Mouse (Mus musculus) liver, postnatal 0 days (tissue): ENCODE measurements at regions not wholly inside any gene's neighbourhood (a gene's known extent, or its start where the extent isn't known, plus 50 kb on each side); places are given as distances from the start of the nearest gene placed in this dataset.

ENCODE experiments used
- ATAC-seq: fragments of 200-750 bp; cut with Nextera tagmentation; 2 replicates; pipeline ENCODE4 v1.8.0; 2017; ENCODE audit warnings: mild to moderate bottlenecking, moderate library complexity
- DNase-seq: peaks from one replicate; pipeline ENCODE4 v3.0.0-alpha.2; 2016
- H3K27ac ChIP-seq: fragments of 300-500 bp; sonication (generic); 2 replicates; pipeline ENCODE4 v1.5.1; 2014; ENCODE audit warnings: antibody characterized with exemption, moderate library complexity, mild to moderate bottlenecking, low read depth
- H3K27me3 ChIP-seq: fragments of 300-500 bp; sonication (generic); 2 replicates; pipeline ENCODE4 v1.6.1; 2014; ENCODE audit warnings: low read length, control low read depth, mixed read lengths; ENCODE audit not compliant: insufficient read depth
- H3K36me3 ChIP-seq: fragments of 300-500 bp; sonication (generic); replicated peaks from 2 replicates; pipeline ENCODE4 v1.6.1; 2014; ENCODE audit warnings: mild to moderate bottlenecking, control low read depth, low read length, moderate library complexity, mixed read lengths; ENCODE audit not compliant: insufficient read depth
- H3K4me1 ChIP-seq: fragments of 300-500 bp; sonication (generic); 2 replicates; pipeline ENCODE4 v1.6.1; 2014; ENCODE audit warnings: antibody characterized with exemption, mild to moderate bottlenecking, control low read depth; ENCODE audit not compliant: insufficient read depth
- H3K4me2 ChIP-seq: fragments of 300-500 bp; sonication (generic); 2 replicates; pipeline ENCODE4 v1.6.1; 2014; ENCODE audit warnings: low read depth, mild to moderate bottlenecking, low read length, moderate library complexity, mixed read lengths
- H3K4me3 ChIP-seq: fragments of 300-500 bp; sonication (generic); 2 replicates; pipeline ENCODE4 v1.5.1; 2014; ENCODE audit warnings: low read depth, low read length
- H3K9ac ChIP-seq: fragments of 300-500 bp; sonication (generic); replicated peaks from 2 replicates; pipeline ENCODE4 v1.6.1; 2014; ENCODE audit warnings: mild to moderate bottlenecking, moderate library complexity
- H3K9me3 ChIP-seq: fragments of 300-500 bp; sonication (generic); 2 replicates; pipeline ENCODE4 v1.6.1; 2016; ENCODE audit warnings: mild to moderate bottlenecking, control low read depth, low read length, mixed read lengths
- CTCF ChIP-seq: sonication (generic); IDR thresholded peaks from 2 replicates; pipeline ENCODE4 v1.5.1; 2016; ENCODE audit warnings: antibody characterized with exemption, low read depth
- EP300 ChIP-seq: IDR thresholded peaks from 2 replicates; pipeline ENCODE4 v1.6.1; 2016; ENCODE audit warnings: antibody characterized with exemption, low read depth, mild to moderate bottlenecking
- WGBS: fragments of 180-500 bp; shearing (Covaris S2); extraction: QIAGEN DNeasy Blood & Tissue Kit; methylation state at CpG from one replicate; pipeline ENCODE4 v1.1.7; 2014; ENCODE audit not compliant: insufficient replicate concordance; 5-methylcytosine and 5-hydroxymethylcytosine counted together

DNA sequence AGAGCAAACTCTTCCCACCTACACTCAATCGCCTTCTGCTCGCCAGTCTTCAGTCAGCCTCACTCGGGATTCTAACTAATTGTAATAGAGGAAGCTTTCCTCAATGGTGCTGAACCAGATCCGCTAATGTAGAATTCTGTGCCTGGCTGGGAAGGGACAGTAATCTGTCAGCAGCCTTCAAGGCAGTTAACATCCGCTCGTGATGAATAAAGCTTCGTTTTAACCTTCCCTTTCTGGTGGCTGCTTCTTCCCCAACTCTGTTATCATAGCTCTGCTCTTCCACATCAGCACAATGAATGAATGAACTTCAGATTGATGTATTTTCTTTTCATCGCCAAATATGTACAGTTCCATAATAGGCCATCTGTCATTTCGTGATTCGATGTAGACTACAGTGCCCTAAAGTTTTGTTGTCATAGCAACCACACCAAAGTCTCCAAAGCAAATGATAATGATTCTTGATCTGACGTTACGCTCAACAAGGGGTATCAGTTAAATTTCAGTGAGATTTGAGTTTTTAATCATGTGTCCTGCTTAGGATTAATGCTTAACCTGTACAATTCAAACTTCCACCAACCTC lies 259.0 kb downstream of the Car8 start:
- Histone ChIP-seq H3K9me3 (no peaks in the 10 kb centered on the region), H3K4me2 (no peak overlapping the region), H3K27me3 (no peaks in the 10 kb centered on the region), H3K4me3 (no peak overlapping the region), H3K4me1 (no peaks in the 10 kb centered on the region), H3K9ac (no peak overlapping the region), H3K27ac (no peak overlapping the region), H3K36me3 (no peaks in the 10 kb centered on the region)
- DNase-seq (no peak), ATAC-seq (no peak)
- TF ChIP-seq CTCF: no peak
- TF ChIP-seq EP300: no peak
- WGBS: 75% methylated on average over 12 of the region's 12 CpGs

DNA sequence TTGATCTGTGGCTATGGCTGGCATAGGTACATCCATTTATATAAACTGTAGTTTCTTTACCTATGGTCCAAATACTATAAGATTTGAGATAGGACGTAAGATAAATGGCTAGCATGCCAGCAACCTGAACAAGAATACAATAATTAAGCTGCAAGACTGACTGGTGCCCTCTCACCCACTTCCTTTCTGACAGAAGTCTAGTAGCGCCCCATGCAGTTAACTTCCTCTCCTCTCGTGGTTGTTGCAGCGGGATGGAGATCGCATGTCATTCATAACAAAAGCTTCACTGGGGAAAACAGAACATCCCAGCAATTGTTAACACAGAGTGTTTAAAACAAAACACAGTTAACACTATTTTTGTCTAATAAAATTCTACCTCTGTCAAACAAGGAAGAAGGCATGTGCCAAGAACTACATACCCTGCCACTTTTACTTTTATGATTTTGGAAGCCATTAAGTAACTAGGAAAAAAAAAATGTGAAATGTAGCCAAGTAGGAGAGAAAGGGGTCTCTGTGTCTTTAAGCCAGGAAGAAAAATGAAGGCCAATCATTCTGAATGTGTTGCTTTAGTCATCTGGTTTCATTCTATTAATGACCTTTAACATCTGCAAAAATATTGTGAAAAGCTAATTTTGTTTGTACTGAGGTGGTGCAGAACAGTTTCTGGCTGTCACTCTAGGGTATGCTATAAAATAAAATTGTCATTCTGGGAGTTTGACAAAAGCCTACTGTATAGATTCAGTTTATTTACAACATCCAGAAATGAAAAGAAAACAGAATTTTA lies 261.0 kb downstream of the Car8 start:
- 40% methylated on average over 5 of the region's 5 CpGs for WGBS
- DNase-seq (no peak), ATAC-seq (no peak)
- H3K4me2 ChIP-seq: no peak overlapping the region
- H3K4me3 ChIP-seq: no peak overlapping the region
- no peak overlapping the region for H3K9ac ChIP-seq
- H3K4me1 ChIP-seq: no peaks in the 10 kb centered on the region
- no peaks in the 10 kb centered on the region for H3K36me3 ChIP-seq
- H3K27me3 ChIP-seq: no peaks in the 10 kb centered on the region
- H3K9me3 ChIP-seq: no peaks in the 10 kb centered on the region
- H3K27ac ChIP-seq: no peak overlapping the region
- TF ChIP-seq EP300 (no peak), CTCF (no peak)

DNA sequence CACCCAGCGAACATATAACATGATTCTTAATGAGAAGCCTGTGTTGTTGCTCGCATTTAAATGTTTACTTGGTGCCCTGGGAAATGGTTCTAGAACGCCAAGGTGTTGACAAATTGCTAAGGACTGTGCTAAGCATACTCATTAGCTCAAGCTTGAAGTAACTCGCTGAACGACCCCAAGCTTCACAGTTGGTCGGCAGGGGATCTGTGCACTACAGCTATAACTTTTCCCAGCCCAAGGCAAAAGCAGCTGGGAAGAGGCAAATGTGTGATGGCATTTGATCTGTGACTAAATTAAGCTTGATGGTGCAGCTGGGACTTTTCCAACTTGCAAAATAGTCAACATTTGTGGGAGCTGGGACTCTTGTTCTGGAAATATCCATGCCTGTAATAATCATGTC lies 268.6 kb downstream of the Car8 start:
- Histone ChIP-seq H3K4me1 (no peaks in the 10 kb centered on the region), H3K9me3 (no peaks in the 10 kb centered on the region), H3K4me2 (no peak overlapping the region), H3K36me3 (no peaks in the 10 kb centered on the region), H3K27me3 (no peaks in the 10 kb centered on the region), H3K9ac (no peak overlapping the region), H3K4me3 (no peak overlapping the region), H3K27ac (no peak overlapping the region)
- ATAC-seq: no peak
- WGBS: 64% methylated on average over 6 of the region's 6 CpGs
- TF ChIP-seq EP300: no peak
- no peak for TF ChIP-seq CTCF
- DNase-seq: no peak

DNA sequence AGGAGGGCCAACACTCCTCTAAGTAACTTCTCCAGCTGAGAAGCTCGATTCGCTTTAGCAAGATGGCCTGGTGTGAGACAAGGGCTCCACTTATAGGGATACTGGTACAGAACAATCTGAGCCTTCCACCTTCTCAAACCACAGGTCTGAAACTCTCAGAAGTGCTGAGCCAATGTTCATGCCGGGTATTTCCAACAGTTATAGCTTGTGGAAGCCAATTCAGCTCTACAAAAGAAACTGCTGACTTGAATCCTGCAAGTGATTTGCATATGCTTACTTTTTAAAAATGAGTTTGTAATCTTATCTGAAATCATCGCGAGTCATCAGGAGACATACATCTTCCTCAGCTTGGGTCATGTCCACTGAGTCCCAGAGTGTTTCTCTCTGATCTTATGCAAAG lies 273.2 kb downstream of the Car8 start:
- no peak for ATAC-seq
- TF ChIP-seq EP300: no peak
- TF ChIP-seq CTCF: no peak
- H3K9ac ChIP-seq: no peak overlapping the region
- H3K36me3 ChIP-seq: no peaks in the 10 kb centered on the region
- H3K9me3 ChIP-seq: no peaks in the 10 kb centered on the region
- 79% methylated on average over 5 of the region's 5 CpGs for WGBS
- no peaks in the 10 kb centered on the region for H3K4me1 ChIP-seq
- no peak for DNase-seq
- H3K27ac ChIP-seq: no peak overlapping the region
- H3K4me3 ChIP-seq: no peak overlapping the region
- no peak overlapping the region for H3K4me2 ChIP-seq
- H3K27me3 ChIP-seq: no peaks in the 10 kb centered on the region

DNA sequence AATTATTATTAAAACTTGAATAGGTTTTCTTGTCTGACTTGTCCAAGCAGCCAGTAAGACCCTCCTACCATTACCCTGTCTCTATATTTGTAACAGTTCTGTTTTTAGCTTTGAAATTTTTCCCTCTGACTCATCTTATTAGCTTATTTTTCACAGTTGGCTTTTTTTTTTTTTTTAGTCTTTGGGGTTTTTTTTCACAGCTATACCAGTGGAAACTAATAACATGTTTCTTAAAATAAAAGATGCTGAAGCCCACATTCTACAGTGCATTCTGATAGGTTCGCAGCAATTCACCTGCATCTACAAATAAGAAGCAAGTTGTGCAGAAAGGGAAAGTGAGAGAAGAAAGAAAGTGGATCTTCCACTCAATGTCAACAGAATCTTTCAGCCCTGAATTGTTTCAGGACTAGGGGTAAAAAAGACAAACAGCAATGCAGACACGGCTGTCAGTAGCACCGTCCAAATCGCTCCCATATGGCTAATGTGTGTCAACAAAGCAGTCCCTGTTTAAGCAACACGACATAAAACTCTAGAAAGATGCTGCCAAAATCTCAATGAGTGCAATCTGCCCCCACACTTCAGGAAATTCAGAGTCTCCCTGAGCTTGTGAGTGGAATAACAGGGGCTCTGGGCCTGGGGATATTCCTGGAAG lies 277.2 kb downstream of the Car8 start:
- no peaks in the 10 kb centered on the region for H3K4me1 ChIP-seq
- H3K9me3 ChIP-seq: no peaks in the 10 kb centered on the region
- TF ChIP-seq EP300: no peak
- TF ChIP-seq CTCF: no peak
- WGBS: 70% methylated on average over 5 of the region's 5 CpGs
- H3K9ac ChIP-seq: no peak overlapping the region
- no peak overlapping the region for H3K4me2 ChIP-seq
- DNase-seq (no peak), ATAC-seq (no peak)
- H3K36me3 ChIP-seq: no peaks in the 10 kb centered on the region
- no peak overlapping the region for H3K27ac ChIP-seq
- no peak overlapping the region for H3K4me3 ChIP-seq
- H3K27me3 ChIP-seq: no peaks in the 10 kb centered on the region

DNA sequence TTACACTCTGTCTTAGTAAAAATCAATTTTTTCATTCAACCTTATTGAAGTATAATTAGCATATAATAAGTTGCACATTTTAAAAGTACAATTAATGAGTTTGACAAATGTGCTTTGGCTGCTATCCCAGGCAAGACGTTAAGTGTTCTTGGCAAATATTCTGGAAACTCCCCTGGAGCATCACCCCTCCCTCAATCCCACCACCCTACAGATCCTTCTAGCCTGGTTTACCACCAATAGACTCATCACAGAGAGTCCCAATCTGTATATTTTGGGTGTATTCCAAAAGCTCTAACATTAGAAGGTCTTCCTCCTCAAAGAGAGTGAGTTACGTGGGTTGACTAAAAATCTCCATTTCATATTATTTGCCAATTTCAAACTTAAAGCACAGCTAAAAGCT lies 278.5 kb downstream of the Car8 start:
- no peak overlapping the region for H3K4me2 ChIP-seq
- H3K4me1 ChIP-seq: no peaks in the 10 kb centered on the region
- H3K36me3 ChIP-seq: no peaks in the 10 kb centered on the region
- no peak overlapping the region for H3K9ac ChIP-seq
- no peak overlapping the region for H3K27ac ChIP-seq
- no peak overlapping the region for H3K4me3 ChIP-seq
- DNase-seq (no peak), ATAC-seq (no peak)
- H3K9me3 ChIP-seq: no peaks in the 10 kb centered on the region
- TF ChIP-seq CTCF (no peak), EP300 (no peak)
- 72% methylated on average over 2 of the region's 2 CpGs for WGBS
- H3K27me3 ChIP-seq: no peaks in the 10 kb centered on the region
